In genomic region chr5:81097131-81097530, GRCm38 (mm10) we compare ENCODE assay signal across 14 mouse cellular contexts.
A peak's percentile ranks its signal among the peaks of the same experiment; 100 is the strongest.
DNase-seq lines count a peak whose midpoint lies in the region.
"Had no signal": no experiment of that assay in that cellular context is flagged by ENCODE, and none has a peak within 500 bp of the region (broad histone marks: within the 10 kb centered on the region; RNA-seq: fewer than 3 reads in every experiment).

No protein-coding gene starts in this region.

- DNase-seq in cerebellum, postnatal 10 days: peak; percentile 55 to 73
- no peak for DNase-seq in cerebellum, postnatal 4 days (ENCODE audit: low spot score in 2 of 2)
- peak; percentile 53 to 61 for DNase-seq in cerebellum, postnatal 14 days
- no peak for DNase-seq in cerebellum, adult 9-11 months
- DNase-seq: adrenal gland, adult 2 months; adrenal gland, adult 8-10 months; adrenal gland, postnatal 10 days; adrenal gland, postnatal 14 days; adrenal gland, postnatal 25 days; adrenal gland, postnatal 36 days; B cell, adult 2 months; cerebellum, adult 11 months; cerebellum, adult 11-12 months; cerebellum, adult 18-20 months had no signal

Comparison
In these comparisons a context has a peak if more than half of its experiments do, and no peak if none do; other contexts are left out.
1. DNase-seq: peak in cerebellum, postnatal 10 days (2 of 2) and cerebellum, postnatal 14 days (2 of 2); none in cerebellum, postnatal 4 days (0 of 2) and cerebellum, adult 9-11 months (single experiment).